Mouse (Mus musculus): ENCODE results near the gene Ccdc61. TPM values are rescaled to one million over a fixed set of nuclear protein-coding genes. Genes with fewer than 3 reads are reported as not detected.

Gene Ccdc61
- total RNA-seq, 1 experiment = 11.8 TPM

DNA sequence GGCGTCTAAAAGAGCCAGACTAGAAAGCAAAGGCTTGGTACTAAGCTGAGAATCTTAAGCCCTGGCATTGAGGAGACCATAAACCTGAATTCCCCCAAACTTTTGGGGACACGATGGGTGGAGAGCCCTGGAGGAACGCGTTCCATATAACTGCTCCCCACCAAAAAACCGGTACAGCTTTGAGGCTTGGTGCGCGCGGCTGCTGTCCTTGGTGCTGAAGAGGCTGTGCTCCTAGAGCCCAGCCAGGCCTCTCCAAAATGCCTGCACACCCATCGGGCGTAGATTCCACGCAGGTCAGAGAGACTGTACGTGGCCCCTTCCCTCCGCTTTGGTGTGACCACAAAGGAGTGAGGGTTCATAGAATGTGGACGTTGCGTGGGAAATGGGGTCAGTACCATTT is 41.2 kb upstream of the Ccdc61 start:
- 0 out of 2 replicates have a peak, but pooled peaks have one; percentile 47 for TF ChIP-seq HCFC1 (IDR thresholded peaks at IDR 0.05; ENCODE audit: borderline replicate concordance, insufficient read depth, low read length)
- TF ChIP-seq ZC3H11A (IDR thresholded peaks at IDR 0.05; ENCODE audit: borderline replicate concordance, low read depth, low read length) = no peak
- peaks cover 0 to 25% of the 10 kb centered on the region in 2 experiments; a peak in 2 of 4 replicates for H3K4me1 ChIP-seq (ENCODE audit: control insufficient read depth in 2 of 2, insufficient read depth in 2 of 2, low read length in 2 of 2, poor library complexity in 1 of 2)
- DNase-seq (ENCODE audit: low read depth, low spot score) = no peak
- in situ Hi-C loops (cut with MboI; ENCODE audit: low sequenced_read_pairs in 2 of 2, unreplicated experiment in 2 of 2) = no loop called here
- no peak overlapping the region for H3K9ac ChIP-seq (ENCODE audit: insufficient read depth, low read depth, low read length, poor library complexity, severe bottlenecking)
- H3K4me3 ChIP-seq (ENCODE audit: insufficient read depth in 1 of 2, low read depth in 1 of 2, low read length in 2 of 2, poor library complexity in 1 of 2, severe bottlenecking in 1 of 2) = peak overlapping the region in 1 of 2 experiments; percentile 1; a peak in 1 of 4 replicates
- H3K27ac ChIP-seq (ENCODE audit: insufficient read depth, low read depth, low read length, poor library complexity, severe bottlenecking) = no peak overlapping the region
- no peaks in the 10 kb centered on the region for H3K9me3 ChIP-seq (ENCODE audit: control insufficient read depth, insufficient read depth, low read depth, low read length)
- no peaks in the 10 kb centered on the region for H3K36me3 ChIP-seq (ENCODE audit: control insufficient read depth, insufficient read depth, low read length, poor library complexity, severe bottlenecking)

DNA sequence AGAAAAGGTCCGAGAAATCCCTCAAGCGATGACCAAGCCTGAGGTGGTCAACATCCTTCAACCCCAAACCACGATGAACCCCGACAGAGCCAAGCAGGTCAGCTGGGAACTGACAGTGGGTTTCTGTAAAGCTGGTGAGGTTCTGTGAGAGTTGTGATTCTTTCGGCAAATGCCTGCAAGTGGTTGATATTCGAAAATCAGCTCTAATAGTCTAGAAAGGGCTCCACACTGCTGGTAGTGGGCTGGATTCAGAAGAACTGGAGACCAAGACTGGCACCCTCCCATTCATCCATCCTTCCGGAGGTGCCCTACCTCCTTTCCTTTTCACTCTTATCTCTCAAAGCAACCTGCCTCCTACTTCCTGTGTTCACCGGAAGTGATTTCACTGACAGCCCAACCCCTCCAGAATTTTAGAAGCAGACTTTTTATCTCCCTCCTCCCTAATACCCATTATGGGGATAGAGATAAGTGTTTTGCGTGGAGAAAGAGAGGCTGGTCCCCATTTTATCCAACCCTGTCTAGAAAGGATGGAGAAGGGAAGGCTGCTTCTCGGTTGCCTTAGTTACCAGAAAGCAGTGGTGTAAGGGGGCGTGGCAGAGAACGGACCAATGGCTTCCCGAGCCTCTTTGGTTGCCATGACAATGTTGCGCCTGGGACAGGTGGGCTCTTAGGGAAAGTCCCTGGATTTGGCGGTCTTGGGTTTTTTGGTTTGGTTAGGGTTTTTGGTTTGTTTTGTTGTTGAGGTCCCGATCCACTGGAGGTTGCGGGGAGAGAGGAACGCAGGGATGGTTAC is 40.5 kb upstream of the Ccdc61 start:
- Histone ChIP-seq H3K27ac (ENCODE audit: insufficient read depth, low read depth, low read length, poor library complexity, severe bottlenecking) (no peak overlapping the region), H3K9ac (ENCODE audit: insufficient read depth, low read depth, low read length, poor library complexity, severe bottlenecking) (no peak overlapping the region), H3K4me3 (ENCODE audit: insufficient read depth in 1 of 2, low read depth in 1 of 2, low read length in 2 of 2, poor library complexity in 1 of 2, severe bottlenecking in 1 of 2) (peak overlapping the region in 1 of 2 experiments; percentile 1; a peak in 2 of 4 replicates), H3K4me1 (ENCODE audit: control insufficient read depth in 2 of 2, insufficient read depth in 2 of 2, low read length in 2 of 2, poor library complexity in 1 of 2) (peaks cover 0 to 25% of the 10 kb centered on the region in 2 experiments; a peak in 2 of 4 replicates), H3K9me3 (ENCODE audit: control insufficient read depth, insufficient read depth, low read depth, low read length) (no peaks in the 10 kb centered on the region), H3K36me3 (ENCODE audit: control insufficient read depth, insufficient read depth, low read length, poor library complexity, severe bottlenecking) (no peaks in the 10 kb centered on the region)
- in situ Hi-C loops (cut with MboI; ENCODE audit: low sequenced_read_pairs in 2 of 2, unreplicated experiment in 2 of 2) = no loop called here
- TF ChIP-seq MAFK (IDR thresholded peaks at IDR 0.05; ENCODE audit: insufficient read depth, low read depth, low read length) (no peak), HCFC1 (IDR thresholded peaks at IDR 0.05; ENCODE audit: borderline replicate concordance, insufficient read depth, low read length) (no peak), ZNF384 (IDR thresholded peaks at IDR 0.05; ENCODE audit: low read depth, low read length) (no peak), ZC3H11A (IDR thresholded peaks at IDR 0.05; ENCODE audit: borderline replicate concordance, low read depth, low read length) (no peak), CHD2 (IDR thresholded peaks at IDR 0.05; ENCODE audit: low read depth, low read length) (no peak)
- DNase-seq (ENCODE audit: low read depth, low spot score) = peak; percentile 77

DNA sequence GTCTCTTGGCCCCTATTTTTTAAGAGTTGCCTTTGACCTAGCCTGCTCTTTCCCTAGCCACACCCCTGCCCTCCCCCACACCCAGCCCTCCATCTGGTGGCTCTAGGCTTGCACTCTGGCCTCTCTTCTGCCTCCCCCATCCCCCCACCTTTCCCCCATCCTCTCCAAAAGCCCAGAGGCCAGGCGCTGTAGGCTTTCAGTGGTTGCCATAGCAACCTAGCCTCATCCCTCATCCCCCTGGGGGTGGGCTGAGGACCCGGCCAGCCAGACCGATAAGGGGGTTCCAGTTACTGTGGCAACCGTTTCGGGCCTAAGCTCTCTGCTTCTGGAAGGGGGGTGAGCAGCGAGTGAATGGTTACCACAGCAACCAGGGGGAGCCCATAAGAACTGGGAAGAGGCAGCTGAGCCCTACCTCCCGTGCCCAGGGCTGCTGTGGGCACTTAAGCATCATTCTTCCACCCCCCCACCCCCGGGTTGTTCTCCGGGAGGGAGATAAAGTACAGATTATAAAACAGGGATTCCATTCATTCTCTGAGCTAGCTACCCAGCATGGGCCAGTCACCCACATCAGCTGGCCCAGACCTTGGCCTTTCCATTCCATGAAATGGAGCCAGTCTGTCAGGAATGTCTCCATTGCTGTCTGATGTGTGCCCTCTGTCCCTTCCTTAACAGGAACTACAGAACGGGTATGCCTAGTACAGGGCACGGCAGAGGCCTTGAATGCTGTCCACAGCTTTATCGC is 39.7 kb upstream of the Ccdc61 start:
- no peak for TF ChIP-seq MAFK (IDR thresholded peaks at IDR 0.05; ENCODE audit: insufficient read depth, low read depth, low read length)
- TF ChIP-seq HCFC1 (IDR thresholded peaks at IDR 0.05; ENCODE audit: borderline replicate concordance, insufficient read depth, low read length) = no peak
- TF ChIP-seq ZNF384 (IDR thresholded peaks at IDR 0.05; ENCODE audit: low read depth, low read length) = no peak
- TF ChIP-seq ZC3H11A (IDR thresholded peaks at IDR 0.05; ENCODE audit: borderline replicate concordance, low read depth, low read length) = no peak
- TF ChIP-seq CHD2 (IDR thresholded peaks at IDR 0.05; ENCODE audit: low read depth, low read length) = no peak
- Histone ChIP-seq H3K27ac (ENCODE audit: insufficient read depth, low read depth, low read length, poor library complexity, severe bottlenecking) (no peak overlapping the region), H3K9me3 (ENCODE audit: control insufficient read depth, insufficient read depth, low read depth, low read length) (no peaks in the 10 kb centered on the region), H3K4me3 (ENCODE audit: insufficient read depth in 1 of 2, low read depth in 1 of 2, low read length in 2 of 2, poor library complexity in 1 of 2, severe bottlenecking in 1 of 2) (no peak overlapping the region), H3K4me1 (ENCODE audit: control insufficient read depth in 2 of 2, insufficient read depth in 2 of 2, low read length in 2 of 2, poor library complexity in 1 of 2) (peaks cover 0 to 25% of the 10 kb centered on the region in 2 experiments; a peak in 2 of 4 replicates), H3K9ac (ENCODE audit: insufficient read depth, low read depth, low read length, poor library complexity, severe bottlenecking) (no peak overlapping the region), H3K36me3 (ENCODE audit: control insufficient read depth, insufficient read depth, low read length, poor library complexity, severe bottlenecking) (no peaks in the 10 kb centered on the region)
- no peak for DNase-seq (ENCODE audit: low read depth, low spot score)
- in situ Hi-C loops (cut with MboI; ENCODE audit: low sequenced_read_pairs in 2 of 2, unreplicated experiment in 2 of 2) = no loop called here

DNA sequence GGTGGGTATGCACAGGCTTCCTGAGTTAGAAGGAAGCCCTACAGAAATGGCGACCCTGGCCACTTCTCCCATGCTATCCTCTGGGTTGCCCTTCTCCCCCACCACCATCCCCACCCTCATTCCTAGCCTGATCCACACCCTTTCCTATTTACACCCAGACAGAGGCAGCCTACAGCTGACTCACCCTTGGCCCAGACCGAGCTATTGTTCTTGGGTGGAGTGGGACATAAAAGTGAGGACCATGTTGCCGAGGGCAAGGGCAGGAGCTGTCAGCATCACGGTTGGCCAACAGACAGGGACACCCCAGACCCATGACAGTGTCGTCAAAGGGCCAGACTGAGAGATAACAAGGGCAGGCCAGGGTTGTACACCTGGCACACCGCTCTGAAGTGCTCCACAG is 37.9 kb upstream of the Ccdc61 start:
- in situ Hi-C loops (cut with MboI; ENCODE audit: low sequenced_read_pairs in 2 of 2, unreplicated experiment in 2 of 2) = no loop called here
- H3K4me1 ChIP-seq (ENCODE audit: control insufficient read depth in 2 of 2, insufficient read depth in 2 of 2, low read length in 2 of 2, poor library complexity in 1 of 2) = peaks cover 0 to 25% of the 10 kb centered on the region in 2 experiments; a peak in 2 of 4 replicates
- DNase-seq (ENCODE audit: low read depth, low spot score) = no peak
- no peak overlapping the region for H3K9ac ChIP-seq (ENCODE audit: insufficient read depth, low read depth, low read length, poor library complexity, severe bottlenecking)
- no peak overlapping the region for H3K4me3 ChIP-seq (ENCODE audit: insufficient read depth in 1 of 2, low read depth in 1 of 2, low read length in 2 of 2, poor library complexity in 1 of 2, severe bottlenecking in 1 of 2)
- H3K27ac ChIP-seq (ENCODE audit: insufficient read depth, low read depth, low read length, poor library complexity, severe bottlenecking) = 0 out of 2 replicates have a peak overlapping the region, but pooled peaks have one; percentile 17
- no peaks in the 10 kb centered on the region for H3K36me3 ChIP-seq (ENCODE audit: control insufficient read depth, insufficient read depth, low read length, poor library complexity, severe bottlenecking)
- TF ChIP-seq ZC3H11A (IDR thresholded peaks at IDR 0.05; ENCODE audit: borderline replicate concordance, low read depth, low read length) (no peak), HCFC1 (IDR thresholded peaks at IDR 0.05; ENCODE audit: borderline replicate concordance, insufficient read depth, low read length) (no peak), ZNF384 (IDR thresholded peaks at IDR 0.05; ENCODE audit: low read depth, low read length) (no peak), CHD2 (IDR thresholded peaks at IDR 0.05; ENCODE audit: low read depth, low read length) (no peak), MAFK (IDR thresholded peaks at IDR 0.05; ENCODE audit: insufficient read depth, low read depth, low read length) (no peak)
- no peaks in the 10 kb centered on the region for H3K9me3 ChIP-seq (ENCODE audit: control insufficient read depth, insufficient read depth, low read depth, low read length)
